Mouse (Mus musculus): ENCODE results near the gene Scrn3.

Gene Scrn3

DNA sequence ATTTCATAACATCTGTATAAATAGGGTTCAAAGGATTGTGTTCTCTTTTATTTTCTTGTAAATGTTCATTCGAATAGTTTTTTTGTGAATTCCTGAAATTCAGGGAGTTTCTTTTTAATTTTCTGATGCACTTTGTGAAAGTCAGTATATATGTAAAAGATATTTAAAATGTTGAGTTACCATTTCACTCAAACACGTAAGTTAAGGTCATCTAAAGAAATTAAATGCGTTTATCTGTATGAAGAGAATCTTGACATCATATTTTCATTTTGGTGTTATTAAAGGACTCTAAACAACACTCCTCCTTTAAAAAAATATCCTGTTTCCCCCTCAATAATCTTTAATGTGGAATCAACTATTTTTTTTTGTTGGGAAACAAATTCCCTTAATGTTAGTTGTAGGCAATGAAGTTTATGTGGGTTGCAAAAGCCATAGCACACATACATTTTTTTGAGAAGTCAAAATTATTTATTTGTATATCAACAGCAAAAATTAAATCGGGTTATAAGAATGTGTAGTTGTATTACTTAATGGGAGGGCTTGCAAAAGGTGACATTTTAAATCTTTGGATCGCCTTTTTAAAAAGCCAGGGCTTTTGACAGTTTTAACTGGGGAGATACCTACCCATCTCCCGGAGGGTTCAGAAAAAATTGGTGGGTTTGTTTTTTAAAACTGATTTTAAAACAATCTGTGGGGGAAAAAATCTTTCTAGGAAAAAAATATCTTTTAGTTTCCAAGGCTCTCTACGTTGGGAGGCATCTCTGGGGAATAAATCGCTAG is 37.0 kb upstream of the Scrn3 start:
- DNase-seq (ENCODE audit: low read depth), result peak; percentile 37

DNA sequence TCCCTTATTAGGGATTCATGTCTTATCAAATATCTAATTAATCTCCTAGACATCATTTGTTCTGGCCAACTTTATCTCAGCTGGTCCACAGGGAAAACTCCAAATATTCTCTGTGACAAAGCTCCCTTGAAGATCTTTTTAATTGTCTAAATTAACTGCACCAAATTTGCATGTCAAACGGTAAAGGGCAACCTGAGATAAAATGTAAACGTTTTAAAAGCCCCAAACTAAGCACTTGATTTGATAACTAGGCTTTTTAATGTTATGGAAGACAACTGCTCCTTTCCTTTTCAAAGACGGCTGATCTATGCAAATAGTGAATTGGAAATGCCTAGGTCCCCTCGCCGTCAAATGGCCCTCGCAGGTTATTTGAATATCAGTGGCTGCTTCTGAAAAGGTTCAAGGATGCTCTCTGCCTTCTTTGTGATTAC is 36.2 kb upstream of the Scrn3 start:
- peak; percentile 39 for DNase-seq (ENCODE audit: low read depth)

DNA sequence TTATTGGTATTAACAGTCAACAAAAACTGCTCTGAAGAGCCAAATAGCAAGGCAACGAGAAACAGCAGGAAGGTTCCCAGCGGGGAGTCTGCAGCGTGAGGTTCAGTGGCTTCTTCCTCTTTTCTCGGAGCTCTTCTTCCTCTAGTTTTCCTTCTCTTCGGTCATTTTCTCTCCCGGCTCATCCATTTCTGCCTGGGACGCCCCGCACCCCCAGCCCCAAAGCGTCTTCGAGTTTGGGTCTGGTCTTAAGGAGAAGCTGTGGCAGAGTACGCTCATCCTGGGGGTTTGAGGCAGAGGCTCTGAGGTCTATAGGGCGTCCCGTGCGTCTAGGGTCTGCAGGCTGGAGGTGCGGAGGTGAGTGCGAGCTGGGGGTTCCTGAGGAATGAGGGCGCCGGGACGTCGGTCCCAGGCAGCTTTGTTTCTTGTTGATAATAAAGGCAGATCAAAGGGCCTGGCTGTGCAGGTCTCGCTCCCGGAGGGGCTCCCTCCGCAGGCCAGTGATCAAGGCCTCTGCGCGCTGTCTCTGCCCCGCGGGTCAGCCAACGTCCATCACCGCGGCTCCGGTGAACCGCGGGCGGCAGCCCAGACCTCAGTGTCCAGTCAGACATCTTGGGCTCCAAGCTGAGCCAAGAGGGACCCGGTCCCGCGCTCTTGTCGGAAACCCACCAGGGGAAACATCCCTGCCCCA is 35.2 kb upstream of the Scrn3 start:
- peak; percentile 48 for DNase-seq (ENCODE audit: low read depth)

DNA sequence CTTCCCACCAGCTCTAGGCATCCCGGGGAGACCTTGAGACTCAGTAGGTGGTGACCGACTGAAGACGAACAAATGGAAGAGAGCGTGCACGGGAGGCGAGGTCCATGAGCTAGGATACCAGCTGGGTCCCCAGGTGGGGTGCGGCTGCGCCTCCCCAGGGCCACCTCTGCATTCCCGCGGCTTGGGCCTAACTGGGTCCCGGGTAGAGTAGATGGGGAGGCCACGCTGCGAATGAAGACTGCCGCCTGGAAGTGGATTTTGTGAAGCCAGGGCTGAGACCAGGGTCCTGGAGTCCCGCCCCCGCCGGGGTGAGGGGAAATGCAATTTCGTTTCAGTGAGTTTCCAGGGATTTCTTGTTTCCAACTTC is 34.7 kb upstream of the Scrn3 start:
- DNase-seq (ENCODE audit: low read depth), result peak; percentile 37

DNA sequence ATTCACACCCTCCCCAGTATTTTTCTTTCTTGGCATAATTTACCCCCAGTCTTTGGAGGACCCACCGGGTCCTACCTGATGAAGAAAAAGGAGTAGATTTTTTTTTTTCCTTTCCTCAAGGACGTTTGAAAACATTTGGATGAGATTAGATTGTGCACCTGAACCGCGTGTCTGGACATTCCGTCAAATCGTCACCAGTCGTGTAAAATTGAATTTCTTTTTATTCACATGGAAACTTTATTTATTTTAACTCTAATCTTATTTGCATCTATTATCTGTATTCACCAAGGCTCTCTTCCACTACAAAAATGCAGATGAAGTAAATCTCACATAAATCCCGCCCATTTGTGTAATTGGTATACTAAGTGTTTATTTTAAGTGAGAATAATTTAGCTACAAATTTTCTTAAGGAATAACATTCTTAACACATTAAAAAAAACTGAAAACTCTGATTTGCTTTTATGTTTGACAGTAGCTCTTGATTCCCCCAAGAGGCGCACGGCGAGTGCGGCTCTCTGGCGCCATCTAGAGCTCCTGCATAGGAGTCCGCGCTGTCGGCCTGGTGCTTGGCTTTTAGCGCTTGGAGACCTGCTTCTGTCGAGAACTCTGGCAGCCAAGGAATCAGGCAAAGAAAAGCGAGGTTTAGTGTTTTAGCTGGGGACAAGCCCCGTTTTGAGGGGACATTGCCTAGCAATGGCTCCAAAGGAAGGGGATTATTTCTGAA is 34.1 kb upstream of the Scrn3 start:
- DNase-seq (ENCODE audit: low read depth), result peak; percentile 93

DNA sequence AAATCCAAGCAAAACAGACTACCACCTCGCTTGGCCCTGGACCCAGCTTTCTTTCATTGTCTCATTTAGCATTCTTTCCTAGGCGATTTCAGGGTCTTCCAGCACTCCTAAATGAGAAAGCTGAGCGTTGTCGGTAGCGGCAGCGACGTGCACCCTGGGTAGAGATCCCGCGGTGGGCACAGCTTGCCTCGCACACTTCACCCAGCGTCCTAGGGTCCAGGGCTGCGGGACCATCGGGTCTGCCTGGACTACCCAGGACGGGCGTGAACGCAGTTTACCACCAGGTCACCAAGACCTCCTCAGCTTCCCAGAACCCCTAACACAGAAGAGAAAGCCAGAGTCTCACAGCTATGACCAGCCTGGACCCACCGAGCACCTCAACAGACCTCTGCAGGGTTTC is 33.5 kb upstream of the Scrn3 start:
- no peak for DNase-seq (ENCODE audit: low read depth)

DNA sequence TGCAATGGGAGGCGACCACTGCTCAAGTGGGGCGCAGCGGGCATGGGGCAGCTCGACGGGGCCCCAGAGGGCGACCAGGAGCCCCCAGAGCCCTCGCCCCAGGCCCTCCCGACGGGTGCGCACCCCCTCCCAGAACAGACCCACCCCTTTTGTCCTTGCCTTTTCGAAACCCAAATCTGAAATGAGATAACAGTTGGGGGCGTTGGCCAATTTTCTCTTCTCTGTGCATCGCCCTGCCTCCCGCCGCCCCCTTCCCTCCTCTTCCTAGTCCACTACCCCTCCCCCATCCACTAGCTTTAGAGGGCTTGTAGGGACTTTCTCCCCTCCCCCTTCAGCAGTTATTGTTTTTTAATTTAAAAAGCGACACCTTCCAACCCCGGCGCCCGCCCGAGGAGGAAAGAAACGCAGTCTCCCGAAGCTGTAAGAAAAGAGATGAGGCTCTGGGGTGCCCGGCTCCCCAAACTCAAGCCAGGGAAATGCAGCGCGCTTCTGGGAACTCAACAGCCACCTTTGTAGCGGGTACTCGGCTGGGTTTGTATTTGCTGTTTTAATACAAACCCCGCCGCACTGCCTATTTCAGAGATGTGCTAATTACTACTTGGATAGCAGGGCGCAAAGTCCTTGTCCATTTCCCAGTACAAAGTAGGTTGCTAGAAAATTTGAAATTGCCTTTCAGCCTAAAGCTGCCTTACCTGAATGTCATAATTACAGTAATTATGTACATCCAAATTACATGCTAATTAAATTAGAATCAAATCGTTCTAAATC is 32.9 kb upstream of the Scrn3 start:
- DNase-seq (ENCODE audit: low read depth), result peak; percentile 21

DNA sequence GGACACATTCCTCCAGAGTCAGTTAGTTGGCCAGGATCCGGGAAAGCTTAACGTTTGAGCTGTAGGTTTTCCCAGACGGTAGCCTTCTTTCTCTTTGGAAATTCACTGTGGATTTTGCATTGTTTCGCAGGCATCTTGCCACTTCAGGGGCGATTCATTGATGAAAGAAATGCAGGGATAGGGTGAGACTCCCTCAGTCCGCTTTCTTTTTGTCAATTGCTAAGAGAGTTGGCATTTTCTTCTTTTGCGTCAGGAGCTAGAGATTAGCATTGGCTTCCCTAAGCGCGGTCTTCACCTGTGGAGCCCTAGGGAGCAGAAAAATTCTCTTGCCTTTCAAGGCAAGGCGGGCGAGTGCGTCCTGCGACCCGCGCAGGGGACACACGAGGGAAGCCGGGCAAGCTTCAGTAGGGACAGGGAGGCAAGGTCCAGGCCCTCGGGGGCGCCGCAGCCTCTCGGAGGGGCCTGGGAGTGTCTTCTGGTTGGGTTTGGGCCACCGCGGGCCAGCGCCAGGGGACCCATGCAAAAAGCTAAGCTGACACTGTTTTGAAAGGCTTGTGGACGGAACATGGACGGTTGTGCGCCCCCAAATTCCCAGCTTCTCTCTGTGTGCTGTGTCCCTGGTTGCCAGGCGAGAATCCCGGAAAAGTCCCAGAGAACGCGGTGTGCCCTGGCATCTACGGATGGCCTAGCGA is 31.9 kb upstream of the Scrn3 start:
- DNase-seq (ENCODE audit: low read depth), result peak; percentile 36

DNA sequence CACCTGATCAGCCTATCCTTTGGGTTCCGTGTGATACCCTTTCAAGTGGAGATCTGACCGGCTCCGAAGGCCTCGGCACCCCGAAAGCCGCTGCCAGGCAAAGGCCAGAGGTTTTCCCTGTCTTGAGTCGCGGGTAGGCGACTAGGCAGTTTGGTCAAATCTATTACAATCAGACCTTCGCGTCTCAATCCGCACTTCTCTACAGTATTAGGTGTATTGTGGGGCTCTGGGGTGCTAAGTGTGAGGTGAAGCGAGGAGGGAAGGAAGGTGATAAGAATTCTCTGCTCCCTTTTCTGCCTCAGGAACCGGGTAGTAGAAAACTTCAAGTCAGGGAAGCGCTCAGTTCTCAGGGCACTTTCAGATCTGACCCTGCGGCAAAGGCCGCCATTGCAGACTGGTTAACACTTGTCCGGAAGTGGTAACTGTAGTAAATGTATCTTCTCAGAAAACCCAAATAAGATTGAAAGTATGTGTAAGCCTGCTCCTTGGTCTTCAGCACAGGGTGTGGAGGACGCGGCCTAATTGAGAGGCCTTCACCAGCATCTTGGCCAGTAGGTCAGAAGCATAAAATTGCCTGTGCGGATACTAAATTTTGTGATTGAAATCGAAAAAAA is 31.2 kb upstream of the Scrn3 start:
- peak; percentile 44 for DNase-seq (ENCODE audit: low read depth)

DNA sequence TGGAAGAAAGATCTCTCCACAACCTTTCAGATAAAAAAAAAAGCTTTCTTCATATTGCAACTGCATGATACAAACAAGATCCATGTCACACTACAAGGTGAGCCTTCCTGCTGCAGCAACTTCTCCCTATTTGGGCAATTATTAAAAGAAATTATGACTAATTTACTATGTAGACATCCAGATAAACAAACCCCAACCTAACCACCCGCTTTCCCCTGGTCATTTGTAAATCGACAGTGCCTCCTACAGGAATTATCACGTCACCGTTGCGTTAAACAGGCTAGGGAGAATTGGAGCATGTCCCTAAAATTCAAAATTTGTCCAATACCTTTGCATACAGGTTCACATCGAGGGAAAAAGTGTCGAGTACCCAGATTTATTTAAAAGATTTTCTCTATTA is 30.7 kb upstream of the Scrn3 start:
- DNase-seq (ENCODE audit: low read depth), result no peak

DNA sequence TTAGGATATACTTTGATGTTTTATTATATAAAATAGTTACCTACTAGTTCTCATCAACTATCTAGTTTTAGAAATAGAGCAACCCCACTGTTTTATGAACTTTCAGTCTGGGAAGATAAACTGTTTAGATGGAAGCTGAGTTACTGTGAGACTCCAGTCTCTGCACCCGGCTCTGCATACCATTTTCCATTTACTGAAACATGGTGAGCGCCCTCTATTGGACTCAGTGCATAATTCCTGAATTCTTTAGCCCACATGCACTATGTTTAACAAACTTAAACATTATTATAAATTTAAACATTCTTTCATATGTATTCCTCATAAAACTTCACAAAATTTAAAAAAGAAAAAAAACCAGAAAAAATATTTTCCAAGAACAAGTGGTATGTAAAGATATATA is 26.8 kb upstream of the Scrn3 start:
- DNase-seq (ENCODE audit: low read depth), result peak; percentile 53

DNA sequence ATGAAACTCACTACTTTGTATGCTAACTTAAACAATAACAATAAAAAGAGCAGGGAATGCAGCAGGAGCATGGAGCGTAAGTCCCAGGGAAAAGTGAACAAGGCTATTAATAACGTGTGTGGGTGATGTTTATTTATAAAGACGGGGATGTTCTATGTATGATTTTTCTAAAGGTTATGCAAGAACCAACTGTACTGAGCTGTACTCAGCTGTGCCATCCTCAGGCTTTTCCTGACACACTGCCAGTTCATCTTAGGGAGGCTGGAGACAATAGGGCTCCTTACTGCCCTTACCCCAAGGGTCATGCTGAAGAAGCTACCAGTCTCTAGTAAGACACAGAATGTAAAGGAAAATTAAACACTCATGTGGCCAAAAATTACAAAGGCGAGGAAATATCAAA is 21.3 kb upstream of the Scrn3 start:
- DNase-seq (ENCODE audit: low read depth), result no peak

DNA sequence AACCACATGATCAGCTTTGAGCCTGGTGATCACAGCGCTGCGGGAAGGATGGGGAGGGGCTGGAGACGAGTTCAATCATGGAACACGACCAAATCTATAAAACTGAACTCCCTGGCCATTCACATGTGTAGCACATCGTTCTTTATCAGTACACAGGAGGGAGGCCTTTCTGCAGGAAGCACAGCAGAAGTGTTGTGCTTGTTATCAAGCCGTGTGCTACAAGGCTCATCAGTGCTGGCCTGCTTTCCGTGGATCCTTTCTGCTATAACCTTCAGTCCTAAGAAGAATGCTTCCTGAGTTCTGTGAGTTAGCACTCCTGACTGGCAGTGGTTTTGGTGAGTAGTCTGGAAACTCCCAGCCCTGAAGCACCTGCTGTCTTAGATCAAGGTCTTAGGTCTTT is 17.4 kb upstream of the Scrn3 start:
- no peak for DNase-seq (ENCODE audit: low read depth)

DNA sequence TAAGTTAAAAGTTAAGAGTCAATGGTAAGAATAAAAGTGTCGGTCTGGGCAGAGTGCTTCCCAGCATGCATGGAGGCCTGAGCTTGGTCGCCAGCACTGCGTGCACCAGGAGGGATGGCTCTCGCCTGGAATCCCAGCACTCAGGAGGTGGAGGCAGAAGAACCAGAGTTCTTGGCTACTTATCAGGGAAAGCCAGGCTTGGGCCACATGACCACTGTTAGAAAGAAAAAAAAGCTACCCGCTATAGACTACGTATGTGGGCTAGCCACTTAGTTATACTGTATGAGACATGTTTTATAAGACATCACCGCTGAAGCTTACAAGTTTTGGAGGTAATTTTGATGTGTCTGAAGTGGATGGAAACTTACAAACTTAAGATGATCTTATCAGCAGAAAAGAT is 14.2 kb upstream of the Scrn3 start:
- DNase-seq (ENCODE audit: low read depth), result no peak

DNA sequence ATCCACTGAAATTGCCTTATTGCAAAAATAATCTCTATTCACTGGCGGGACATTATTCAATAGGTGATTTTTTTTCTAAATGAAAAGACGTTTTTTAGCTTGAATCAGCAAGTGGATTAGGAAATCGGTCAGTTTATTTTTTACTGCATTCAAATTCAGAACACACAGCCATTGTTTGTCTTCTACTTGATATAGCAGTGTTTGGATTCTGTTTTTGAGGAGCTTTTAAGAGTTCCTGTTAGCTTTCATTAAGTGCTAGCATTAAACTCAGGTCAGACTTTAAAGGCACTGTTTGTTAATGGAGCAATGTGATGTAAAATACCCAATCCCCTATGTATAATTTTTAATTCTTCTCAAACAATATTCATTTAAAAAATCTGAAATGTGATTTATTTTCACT is 13.6 kb upstream of the Scrn3 start:
- DNase-seq (ENCODE audit: low read depth), result no peak

DNA sequence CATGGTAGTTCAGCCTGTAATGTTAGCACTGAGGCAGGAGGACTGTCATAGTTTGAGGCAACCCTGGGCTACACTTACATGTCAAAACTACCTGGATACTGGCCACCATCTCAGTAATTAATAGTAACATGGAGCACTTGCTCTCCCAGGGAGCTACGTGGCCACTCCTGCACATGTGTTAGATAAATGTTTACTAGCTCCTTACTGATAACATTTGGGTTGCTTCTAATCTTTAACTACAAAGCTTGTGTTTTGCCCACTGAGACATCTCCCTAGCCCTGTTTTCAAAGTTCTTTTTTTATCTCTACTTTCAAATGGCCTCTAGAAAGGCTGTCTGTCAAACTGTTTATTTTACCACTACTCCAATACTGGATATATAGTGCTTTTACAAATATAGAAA is 10.4 kb upstream of the Scrn3 start:
- DNase-seq (ENCODE audit: low read depth), result no peak

DNA sequence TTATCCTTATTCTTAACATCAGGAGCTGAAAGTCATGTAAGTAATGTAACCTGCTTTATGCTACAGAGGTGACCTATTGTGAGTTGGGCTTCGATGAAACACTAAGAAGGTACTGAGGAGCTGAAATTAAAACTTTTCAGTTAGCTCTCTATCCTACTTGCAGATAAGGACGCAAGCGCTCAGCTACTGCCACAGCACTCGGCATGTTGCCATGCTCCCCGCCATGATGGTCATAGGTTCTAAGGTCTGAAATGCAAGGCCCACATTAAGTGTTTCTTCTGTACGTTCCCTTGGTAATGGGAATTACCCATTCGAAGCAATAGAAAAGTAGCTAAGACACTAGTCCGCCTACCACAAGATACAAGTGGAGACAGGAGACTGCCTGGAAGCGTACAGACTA is 9.7 kb upstream of the Scrn3 start:
- no peak for DNase-seq (ENCODE audit: low read depth)

DNA sequence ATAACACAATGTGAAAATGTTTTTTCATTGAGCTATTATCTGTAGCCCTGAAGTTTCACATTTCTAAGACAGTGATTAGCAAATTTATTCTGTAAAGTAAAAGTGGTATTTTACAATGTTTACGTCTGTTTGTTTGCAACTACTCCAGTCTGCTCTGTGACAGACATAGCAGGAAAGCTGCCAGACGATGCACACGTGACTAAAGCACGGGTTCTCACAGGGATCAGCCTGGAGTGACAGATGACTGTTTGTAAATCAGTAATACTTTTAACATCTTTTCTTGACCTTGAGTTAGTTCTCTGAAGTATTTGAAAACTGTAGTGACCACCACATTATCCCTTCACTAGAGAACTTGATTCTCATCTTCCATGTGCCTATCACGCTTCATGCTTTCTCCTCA is 7.9 kb upstream of the Scrn3 start:
- DNase-seq (ENCODE audit: low read depth), result no peak

DNA sequence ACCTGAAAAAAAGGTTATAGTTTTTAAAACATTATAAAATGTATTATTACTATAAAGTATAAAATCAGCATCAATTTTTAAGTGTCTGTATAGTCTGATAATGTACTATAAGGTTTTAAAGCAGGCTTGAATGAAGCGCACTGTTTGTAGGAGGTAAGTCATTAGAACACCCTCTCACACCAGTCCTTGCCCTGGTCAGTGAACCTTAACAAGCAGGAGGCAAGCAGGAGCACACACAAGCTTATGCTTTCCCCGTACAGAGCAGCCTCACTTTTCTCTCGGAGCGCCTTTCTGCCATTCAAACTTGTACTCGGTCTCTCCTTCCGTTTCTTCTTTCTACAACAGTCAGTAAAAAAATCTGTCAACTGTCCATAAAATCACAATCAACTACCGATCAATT is 6.4 kb upstream of the Scrn3 start:
- DNase-seq (ENCODE audit: low read depth), result no peak

DNA sequence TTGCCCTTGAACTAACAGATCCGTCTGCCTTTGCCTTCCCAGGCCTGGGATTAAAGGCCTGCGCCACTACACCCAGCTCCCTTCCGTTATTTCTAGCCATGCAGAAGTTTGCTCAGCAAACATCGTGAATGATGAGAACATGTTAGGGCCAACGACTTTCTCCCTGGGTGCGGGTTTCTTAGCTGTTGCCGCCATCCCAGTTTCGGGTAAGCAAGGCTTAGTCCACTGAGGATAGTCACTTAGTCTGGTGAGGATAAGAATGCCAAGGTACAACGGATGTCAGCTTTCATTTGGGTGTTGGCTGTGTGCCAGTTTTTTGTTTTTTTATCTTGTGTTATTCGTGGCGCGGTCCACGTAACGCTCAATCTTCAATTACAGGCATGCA is 708 bp downstream of the Scrn3 start:
- DNase-seq (ENCODE audit: low read depth), result peak; percentile 84

DNA sequence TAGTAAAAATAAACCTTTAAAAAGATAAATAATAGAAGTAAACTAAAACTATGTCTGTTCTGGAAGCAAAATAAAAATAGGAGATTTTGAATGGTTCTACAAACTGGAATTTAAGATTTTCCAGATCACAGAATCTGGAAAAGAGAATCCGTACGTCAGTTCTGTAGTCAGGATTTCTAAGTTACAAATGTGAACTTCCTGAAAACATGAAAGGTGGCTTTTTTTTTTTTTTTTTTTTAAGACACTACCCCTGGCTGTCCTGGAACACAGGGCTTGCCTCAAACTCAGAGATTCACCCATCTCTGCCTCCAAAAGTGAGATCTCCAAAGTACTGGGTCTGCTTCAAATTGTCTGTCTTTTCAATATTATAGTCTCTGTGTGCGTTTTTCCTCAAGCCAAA is 1.9 kb downstream of the Scrn3 start:
- no peak for DNase-seq (ENCODE audit: low read depth)
